Mouse (Mus musculus) lung, postnatal 10 days (tissue): ENCODE data around the gene Acadvl.

Experiments
- DNase-seq: peaks from one replicate; pipeline ENCODE4 v3.0.0; 2021

Acadvl gene

DNA sequence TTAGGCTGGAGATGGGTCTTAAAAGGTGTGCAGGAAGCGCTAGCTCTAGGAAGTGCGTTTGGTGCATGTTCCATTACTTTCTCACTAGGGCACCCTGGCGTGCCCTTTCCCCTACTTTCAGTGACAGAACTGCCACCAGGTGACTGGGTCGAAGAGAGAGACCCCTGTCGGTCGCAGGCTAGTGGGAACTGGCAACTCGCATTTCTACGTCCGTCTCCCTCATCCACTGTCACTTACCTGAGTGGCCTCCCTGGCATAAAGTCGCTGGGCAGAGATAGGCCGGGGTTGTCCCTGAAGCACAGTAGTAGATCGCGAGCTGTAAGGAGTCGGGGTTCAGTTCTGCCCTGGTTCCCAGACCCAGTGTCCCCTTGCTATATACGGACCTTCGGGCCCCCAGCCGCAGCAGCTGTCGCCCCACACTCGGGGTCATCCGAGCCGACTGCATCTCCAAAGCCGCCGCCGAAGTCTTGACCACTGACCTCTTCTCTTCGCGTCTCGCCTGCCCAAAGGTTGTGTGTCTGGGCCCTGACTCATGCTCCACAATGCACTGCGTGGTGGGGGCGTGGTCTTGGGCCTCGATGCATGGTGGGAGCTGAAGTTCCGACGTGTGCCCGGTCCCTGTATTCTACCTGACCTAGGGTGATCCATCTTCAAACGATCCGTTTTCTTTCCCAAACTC, at the start of gene Acadvl:
Gene Acadvl, minus strand, starts transcription at position 532 of the 679 bp plus-strand sequence.
- DNase-seq, result peak; percentile 93

DNA sequence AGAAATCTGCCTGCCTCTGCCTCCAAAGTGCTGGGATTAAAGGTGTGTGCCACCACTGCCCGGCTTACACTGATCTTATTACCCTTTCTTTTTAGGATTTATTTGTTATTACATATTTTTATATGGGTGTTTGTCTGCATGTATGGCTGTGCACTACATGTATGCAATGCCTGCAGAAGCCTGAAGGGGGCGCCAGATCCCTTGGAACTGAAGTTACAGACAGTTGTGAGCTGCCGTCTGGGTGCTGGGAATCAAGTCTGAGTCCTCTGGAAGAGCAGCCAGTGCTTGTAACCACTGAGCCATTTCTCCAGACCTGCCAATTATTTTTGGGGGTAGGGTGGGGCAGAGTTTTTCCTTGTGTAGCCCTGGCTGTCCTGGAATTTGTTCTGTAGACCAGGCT, 47.8 kb upstream of the Acadvl start:
- DNase-seq, result no peak

DNA sequence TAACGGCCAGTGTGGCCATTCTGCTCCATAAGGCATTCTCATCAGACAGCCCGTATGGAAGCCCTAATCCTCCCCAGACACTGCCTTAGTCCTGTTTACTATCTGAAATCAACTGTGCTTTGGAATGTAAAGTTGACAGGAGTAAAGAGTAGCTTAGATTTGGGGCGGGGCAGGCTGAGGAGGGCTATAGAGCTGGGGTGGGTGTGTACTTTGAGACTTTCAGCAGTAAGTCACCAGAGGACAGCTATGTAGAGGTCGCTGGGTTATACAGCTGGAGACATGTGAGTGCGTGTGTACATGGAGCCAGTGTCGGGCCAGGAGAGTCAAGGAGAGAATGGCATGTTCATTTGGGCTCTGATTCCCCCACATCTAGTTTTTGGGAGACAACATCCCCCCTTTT, 44.7 kb upstream of the Acadvl start:
- DNase-seq, result no peak

DNA sequence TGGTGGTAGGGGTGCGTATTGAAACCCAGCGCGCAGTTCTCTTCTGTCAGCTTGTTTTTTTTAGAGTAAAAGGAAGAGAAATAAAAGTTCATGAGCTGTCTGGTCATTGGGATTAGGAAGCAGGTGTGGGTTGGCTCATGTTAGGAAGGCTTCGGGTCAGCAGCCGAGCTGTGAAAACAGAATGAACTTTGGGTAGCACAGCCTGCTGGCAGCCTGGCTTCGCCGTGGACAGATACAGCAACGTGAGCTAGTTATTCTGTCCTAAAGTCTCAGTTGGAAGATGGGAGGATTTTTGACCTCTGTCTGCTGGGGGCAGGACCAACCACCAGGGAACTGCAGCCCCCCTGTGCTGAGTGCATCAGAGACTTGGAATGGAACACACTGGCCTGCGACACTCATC, 42.6 kb upstream of the Acadvl start:
- DNase-seq, result no peak

DNA sequence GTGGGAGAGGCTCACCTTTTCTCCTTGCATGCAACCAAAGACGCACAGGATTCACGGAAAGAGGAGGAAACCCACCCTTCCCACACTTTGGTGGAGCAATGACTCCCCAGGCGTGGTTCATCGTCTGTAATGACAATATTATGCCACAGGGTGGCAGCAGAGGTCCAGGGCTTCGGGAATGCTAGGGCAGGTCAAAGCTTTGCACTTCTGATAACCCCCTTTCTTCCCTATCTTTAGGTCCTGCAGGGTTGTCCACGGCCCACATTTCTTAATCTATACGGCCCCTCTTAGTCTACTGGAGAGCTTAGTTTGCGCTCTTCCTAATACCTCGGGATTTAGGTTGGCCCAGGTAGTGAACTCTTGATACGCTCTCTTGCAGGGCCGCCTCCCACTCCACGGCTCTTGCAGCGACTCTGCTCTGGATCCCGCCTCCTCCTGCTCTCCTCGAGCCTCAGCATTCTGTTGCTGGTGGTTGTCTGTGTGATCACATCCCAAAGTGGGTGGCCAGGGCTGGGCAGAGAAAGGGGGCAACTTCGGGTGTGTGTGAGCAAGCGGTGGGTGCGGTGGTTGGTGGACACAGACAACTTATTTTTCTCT, 40.5 kb upstream of the Acadvl start:
- DNase-seq, result peak; percentile 83

GRCm38 (mm10) chr11:70053898-70054570, 38.8 kb upstream of the Acadvl start, which contains the start of gene Asgr1:
Asgr1 (plus strand) TSS chr11:70054085.
- no peak for DNase-seq

- no peak for DNase-seq
Observed at GRCm38 (mm10) chr11:70053156-70053555, 37.9 kb upstream of the Acadvl start.

DNA sequence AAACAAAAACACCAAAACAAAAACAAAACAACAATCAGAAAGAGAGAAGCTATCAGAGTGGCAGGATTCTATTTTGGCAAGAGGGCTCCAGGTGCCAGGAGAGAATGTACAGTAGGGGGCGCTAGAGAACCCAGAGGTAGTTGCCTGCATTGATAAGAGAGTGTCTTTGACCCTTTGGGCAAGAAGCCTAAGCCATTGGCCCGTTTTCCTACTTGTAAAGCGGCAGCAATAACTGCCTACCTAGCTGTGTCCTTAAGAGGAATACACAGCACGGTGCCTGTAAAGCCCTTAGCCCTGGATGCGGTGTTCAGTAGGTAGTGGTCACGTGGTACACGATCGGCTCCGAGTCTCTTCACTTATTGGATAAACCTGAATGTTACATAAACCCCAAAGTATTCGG, 34.6 kb upstream of the Acadvl start:
- DNase-seq, result peak; percentile 22

- no peak for DNase-seq
Observed at GRCm38 (mm10) chr11:70049366-70049765, 34.2 kb upstream of the Acadvl start.

- no peak for DNase-seq
Observed at GRCm38 (mm10) chr11:70045435-70045834, 30.2 kb upstream of the Acadvl start.

GRCm38 (mm10) chr11:70043665-70044064, 28.5 kb upstream of the Acadvl start:
- DNase-seq, result no peak

GRCm38 (mm10) chr11:70042309-70043085, 27.3 kb upstream of the Acadvl start:
- DNase-seq, result no peak

DNA sequence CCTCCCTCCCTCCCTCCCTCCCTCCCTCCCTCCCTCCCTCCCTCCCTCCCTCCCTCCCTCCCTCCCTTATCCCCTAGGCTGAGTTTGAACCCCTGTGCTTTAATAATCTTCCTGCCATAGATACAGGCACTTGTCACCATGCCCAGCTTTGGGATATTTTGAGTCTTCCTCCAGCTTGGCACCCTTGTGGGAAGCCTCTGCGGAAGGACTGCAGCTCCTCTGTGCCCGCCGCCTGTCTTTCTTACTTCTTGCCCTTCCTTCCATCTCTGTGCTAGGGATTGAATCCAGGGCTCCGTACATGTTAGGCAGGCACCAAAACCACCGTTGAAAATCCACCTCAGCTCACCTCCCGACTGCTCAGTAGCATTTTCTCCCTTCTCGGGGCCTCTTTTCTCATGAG, 25.0 kb upstream of the Acadvl start:
- DNase-seq, result no peak

DNA sequence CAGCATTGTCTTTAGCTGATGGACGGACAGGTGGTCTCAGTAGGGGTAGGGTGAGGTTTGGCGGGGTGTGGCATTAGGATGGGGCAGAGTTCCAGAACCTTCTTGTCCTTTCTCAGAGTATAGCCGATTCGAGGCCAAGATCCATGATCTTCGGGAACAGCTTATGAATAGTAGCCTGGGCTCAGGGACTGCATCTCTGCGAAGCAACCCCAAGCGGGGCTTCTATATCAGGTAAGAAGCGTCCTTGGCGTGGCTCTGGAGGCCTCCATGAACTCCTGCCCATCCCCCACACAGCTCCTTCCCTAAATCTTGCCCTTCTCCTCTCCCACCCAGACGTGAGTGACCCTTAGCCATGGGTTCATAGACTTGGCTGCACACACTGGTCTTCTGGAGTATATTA, 24.4 kb upstream of the Acadvl start:
- DNase-seq, result no peak

GRCm38 (mm10) chr11:70038174-70038573, 23.0 kb upstream of the Acadvl start:
- no peak for DNase-seq

GRCm38 (mm10) chr11:70031321-70031670, 16.1 kb upstream of the Acadvl start:
- DNase-seq, result no peak

DNA sequence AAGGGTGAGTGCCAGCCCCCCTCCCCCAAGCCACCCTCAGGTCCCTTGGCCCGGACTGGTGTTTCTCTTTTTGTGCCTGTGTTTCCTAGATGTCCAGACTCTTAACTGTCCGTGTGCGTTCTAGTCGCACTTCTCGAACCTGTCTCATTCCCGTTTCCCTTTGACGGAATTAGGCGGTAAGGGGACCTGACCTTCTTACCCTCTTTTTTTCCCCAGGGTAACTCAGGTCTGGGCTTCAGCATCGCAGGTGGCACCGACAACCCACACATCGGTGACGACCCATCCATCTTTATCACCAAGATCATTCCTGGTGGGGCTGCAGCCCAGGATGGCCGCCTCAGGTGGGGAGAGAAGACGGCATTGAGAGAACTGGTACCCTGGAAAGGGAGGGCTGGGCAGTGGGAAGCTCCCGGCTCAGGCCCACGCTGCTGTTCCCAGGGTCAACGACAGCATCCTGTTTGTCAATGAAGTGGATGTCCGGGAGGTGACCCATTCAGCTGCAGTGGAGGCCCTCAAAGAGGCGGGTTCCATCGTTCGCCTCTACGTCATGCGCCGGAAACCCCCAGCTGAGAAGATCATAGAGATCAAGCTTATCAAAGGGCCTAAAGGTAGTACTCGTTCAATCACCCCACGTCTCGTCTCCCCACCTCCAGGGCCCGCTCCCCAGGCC, 15.6 kb upstream of the Acadvl start:
- DNase-seq, result no peak

DNA sequence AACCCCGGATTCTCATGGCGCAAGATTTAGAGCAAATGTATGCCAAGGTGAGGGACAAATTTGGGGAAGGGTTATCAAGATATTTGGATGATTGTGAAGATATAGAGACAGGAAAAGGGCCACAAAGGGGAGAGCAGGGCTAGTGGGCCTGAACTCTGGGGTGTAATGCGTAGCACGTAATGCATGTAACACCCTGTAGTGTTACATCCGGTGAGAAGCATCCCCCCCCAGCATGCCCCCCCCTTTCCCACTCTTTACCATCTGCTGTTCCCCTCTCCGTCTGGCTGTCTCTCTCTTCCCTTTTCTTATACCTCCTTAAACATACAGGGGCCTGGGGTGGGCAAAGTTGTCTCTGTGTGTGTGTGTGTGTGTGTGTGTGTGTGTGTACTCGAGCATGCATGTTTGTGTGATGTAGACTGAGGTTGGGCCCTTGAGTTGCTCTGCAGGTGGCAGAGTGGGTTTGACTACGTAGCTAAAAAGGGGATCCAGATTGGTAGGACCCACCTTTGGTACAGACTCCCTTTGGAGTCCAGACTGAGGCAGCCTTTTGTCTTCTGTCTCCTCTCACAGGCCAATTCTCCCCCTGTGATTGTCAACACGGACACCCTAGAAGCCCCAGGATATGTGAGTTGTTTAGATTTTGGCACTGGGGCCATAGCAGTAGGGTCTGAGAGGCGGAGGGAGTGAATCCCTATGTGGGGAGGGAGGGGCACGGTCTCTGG, 14.8 kb upstream of the Acadvl start:
- no peak for DNase-seq

DNA sequence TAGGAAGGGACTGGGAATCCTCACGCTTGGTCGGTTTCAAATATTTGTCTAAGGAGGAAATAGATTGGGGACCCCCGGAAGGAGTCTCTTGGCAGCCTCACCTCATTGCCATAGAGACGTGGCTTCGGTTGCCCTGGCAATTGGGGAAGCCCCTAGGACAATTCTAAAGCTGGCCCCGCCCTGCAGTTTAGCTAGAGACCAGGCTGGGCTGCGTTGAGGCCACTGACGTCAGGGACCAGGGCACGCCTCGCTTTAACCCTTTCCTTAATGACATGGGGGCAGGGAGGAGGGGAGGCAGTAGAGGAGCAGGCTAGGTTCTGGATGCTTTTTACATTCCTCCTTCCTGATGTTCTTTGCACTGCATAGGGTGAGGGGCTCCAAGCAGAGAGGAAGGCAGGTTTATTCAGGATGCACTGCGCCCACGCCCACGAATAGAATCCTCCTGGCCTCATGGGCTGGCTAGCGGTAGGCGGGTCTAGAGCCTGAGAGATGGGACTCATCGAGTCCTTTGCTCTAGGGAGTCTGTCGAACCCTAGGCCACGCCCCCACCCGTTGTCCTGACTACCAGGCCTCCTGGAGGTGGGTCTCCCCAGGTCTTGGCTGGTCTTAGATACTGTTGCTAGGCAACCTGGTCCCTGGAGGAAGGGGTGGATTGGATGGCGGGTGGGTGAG, 14.1 kb upstream of the Acadvl start:
- peak; percentile 89 for DNase-seq

- DNase-seq, result peak; percentile 54
Observed at GRCm38 (mm10) chr11:70028401-70029129, 13.4 kb upstream of the Acadvl start.

DNA sequence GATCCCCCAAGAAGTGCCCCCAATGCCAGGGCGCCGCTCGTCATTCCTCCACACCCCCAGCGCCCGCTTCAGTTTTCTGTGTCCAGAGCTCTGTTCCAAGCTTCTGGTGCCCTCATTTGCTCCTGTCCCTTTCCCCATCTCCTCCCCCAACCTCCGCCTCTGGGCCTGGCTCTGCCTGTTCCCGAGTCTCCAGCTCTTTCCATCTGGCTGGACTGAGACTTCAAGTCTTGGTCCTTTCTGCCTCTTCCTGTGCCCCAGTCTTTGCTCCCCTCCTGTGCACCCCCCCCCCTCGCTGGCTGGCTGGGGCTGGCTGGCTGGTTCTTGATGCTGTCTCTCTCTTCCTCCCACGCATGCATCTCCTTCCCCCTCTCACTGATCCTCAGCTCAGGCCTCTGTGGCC, 12.2 kb upstream of the Acadvl start:
- peak; percentile 76 for DNase-seq
